Mouse (Mus musculus) limb, embryonic 15.5 days (tissue): ENCODE results near the gene Alk. TPM values are rescaled to one million over a fixed set of nuclear protein-coding genes. Genes with fewer than 3 reads are reported as not detected.
A peak's percentile ranks its signal among the peaks of the same experiment; 100 is the strongest.

Experiments
- ATAC-seq: fragments of 200-750 bp; cut with Nextera tagmentation; 2 replicates; pipeline ENCODE4 v1.8.0; 2017; ENCODE audit warnings: low read depth, moderate TSS enrichment; ENCODE audit not compliant: insufficient number of reproducible peaks, low FRiP score, low TSS enrichment
- H3K27ac ChIP-seq: fragments of 300-500 bp; sonication (generic); 2 replicates; pipeline ENCODE4 v1.5.1; 2015; ENCODE audit warnings: moderate library complexity, mild to moderate bottlenecking, inconsistent platforms
- H3K27me3 ChIP-seq: fragments of 300-500 bp; sonication (generic); 2 replicates; pipeline ENCODE4 v1.6.1; 2015; ENCODE audit warnings: inconsistent platforms
- H3K36me3 ChIP-seq: fragments of 300-500 bp; sonication (generic); 2 replicates; pipeline ENCODE4 v1.6.1; 2015; ENCODE audit warnings: inconsistent platforms
- H3K4me1 ChIP-seq: fragments of 300-500 bp; sonication (generic); 2 replicates; pipeline ENCODE4 v1.6.1; 2015; ENCODE audit warnings: inconsistent platforms
- H3K4me2 ChIP-seq: fragments of 300-500 bp; sonication (generic); 2 replicates; pipeline ENCODE4 v1.6.1; 2015; ENCODE audit warnings: mild to moderate bottlenecking, inconsistent platforms
- H3K4me3 ChIP-seq: fragments of 300-500 bp; sonication (generic); 2 replicates; pipeline ENCODE4 v1.5.1; 2015; ENCODE audit warnings: mild to moderate bottlenecking, inconsistent platforms
- H3K9ac ChIP-seq: fragments of 300-500 bp; sonication (generic); 2 replicates; pipeline ENCODE4 v1.6.1; 2015; ENCODE audit warnings: inconsistent platforms
- H3K9me3 ChIP-seq: fragments of 300-500 bp; sonication (generic); 2 replicates; pipeline ENCODE4 v1.6.1; 2016; ENCODE audit warnings: inconsistent platforms
- WGBS: fragments of 180-500 bp; shearing (Covaris S2); methylation state at CpG from one replicate; pipeline ENCODE4 v1.1.7; 2015; 5-methylcytosine and 5-hydroxymethylcytosine counted together
- polyA plus RNA-seq: library from polyadenylated mRNA; unstranded; fragments of >200 nt; fragmentation: Nextera tagmentation; extraction: Ambion mirVana; gene quantifications from 2 replicates; pipeline ENCODE4 v1.2.1, GENCODE M21; 2015

Gene Alk
- polyA plus RNA-seq, 1 experiment from 2014 or later, result 0.50 TPM

DNA sequence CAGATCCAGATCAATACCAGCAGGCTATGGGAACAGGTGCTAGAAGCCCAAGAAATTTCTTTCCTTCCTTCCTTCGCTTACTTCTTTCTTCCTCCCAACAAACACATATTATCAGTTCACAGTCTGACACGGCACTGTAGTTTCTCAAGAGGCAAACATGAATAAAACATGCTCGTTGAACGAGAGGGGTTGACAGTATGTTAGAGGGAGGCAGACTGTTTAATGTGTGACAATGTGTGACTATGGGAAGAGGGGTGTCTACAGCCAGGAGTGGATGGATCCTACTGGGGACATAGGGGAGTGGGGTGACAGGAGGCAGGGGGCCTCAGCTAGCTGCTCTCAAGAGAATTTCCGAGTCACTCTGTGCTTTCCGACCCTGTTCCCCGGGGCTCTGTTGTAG lies 573.8 kb downstream of the Alk start:
- Histone ChIP-seq H3K4me1 (no peaks in the 10 kb centered on the region), H3K36me3 (no peaks in the 10 kb centered on the region), H3K27me3 (no peaks in the 10 kb centered on the region), H3K27ac (no peak overlapping the region), H3K9ac (no peak overlapping the region), H3K9me3 (no peaks in the 10 kb centered on the region), H3K4me2 (no peak overlapping the region), H3K4me3 (no peak overlapping the region)
- 82% methylated on average over 7 of the region's 7 CpGs for WGBS
- ATAC-seq, result no peak

DNA sequence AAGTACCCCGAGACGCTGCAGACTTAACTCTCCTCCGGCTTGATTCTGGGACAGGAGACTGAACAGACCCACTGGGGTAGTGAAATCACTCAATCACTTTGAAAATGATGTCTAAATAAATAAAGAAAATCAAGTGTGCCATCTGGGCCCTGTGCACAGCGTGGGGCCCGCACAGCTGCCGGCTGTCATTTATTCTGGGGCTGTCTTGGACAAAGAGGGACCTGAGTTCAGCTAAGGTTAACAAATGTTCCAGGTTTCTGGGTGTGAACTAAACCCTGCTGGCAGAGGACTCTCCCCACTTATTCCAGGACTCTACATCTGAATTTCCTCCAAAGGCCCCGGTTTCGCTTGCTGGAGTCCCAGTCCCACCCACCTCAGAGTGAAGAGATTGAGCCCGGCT lies 581.1 kb downstream of the Alk start:
- Histone ChIP-seq H3K4me1 (no peaks in the 10 kb centered on the region), H3K27ac (no peak overlapping the region), H3K9ac (no peak overlapping the region), H3K27me3 (no peaks in the 10 kb centered on the region), H3K4me2 (no peak overlapping the region), H3K9me3 (no peaks in the 10 kb centered on the region), H3K36me3 (no peaks in the 10 kb centered on the region), H3K4me3 (no peak overlapping the region)
- 75% methylated on average over 9 of the region's 9 CpGs for WGBS
- no peak for ATAC-seq

DNA sequence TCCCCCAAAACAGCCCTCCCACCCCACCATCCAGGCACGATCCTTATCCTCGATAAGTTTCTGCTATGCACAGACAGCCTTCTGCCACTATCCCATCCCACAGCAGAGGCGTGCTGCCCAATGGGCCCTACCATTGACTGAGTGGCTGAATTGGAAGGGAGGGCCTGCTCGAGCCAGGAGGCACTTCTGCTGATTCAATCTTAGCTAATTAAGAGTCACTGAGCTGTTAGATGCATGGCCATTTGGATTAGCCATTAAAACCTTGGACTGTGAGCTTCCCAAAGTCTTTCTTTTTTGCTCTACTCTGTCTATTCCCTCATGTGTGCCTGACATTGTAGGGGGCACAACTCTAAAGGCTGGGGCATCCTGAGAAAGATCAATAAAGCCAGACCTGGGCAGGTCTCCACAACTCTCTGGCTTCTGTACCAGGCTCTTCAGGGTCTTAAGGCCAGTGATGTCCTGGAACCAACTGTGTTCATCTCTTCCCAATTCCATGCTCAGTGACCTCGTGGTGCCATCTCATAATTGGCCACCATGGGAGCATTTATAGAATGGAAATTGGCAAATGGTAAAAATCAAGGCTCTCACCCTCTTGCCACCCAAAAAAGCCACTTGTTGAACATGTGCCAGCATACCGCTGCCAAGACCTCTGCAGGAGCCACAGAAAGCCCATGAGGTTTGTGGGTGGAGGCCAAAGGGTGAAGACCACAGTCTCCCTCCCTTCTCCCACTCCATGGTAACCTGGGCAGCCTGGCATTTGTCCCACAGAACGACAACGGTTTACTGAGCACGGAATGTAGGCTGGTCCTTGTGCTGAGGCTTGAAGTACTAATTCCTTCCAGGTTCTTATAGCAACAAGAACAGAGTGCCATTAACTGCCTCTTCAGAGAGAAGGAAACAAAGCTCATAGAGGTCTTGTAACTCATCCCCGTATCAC lies 582.4 kb downstream of the Alk start:
- ATAC-seq, result no peak
- WGBS, result 63% methylated on average over 10 of the region's 10 CpGs
- no peak overlapping the region for H3K4me3 ChIP-seq

DNA sequence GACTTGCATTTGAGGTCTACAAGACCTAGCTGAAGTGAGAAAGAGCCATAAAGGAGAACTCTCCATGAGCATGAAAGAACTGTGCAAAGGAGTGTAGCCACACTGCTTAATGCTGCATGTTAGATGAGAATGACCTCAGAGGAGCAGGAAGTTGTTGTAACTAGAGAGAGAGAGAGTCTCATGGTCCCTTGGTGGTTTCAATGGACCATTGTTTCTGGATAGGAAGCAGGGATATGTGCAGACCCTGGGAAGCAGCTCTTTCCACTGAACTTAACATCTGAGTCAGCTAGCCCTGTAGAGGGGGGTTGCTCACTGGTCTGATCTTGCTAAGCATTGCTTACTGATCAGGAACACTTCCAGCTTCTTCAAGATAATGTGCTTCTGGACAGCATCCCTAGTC lies 587.1 kb downstream of the Alk start:
- Histone ChIP-seq H3K27me3 (no peaks in the 10 kb centered on the region), H3K4me2 (no peak overlapping the region), H3K4me3 (no peak overlapping the region), H3K9ac (no peak overlapping the region), H3K36me3 (no peaks in the 10 kb centered on the region), H3K4me1 (no peaks in the 10 kb centered on the region), H3K27ac (no peak overlapping the region), H3K9me3 (no peaks in the 10 kb centered on the region)
- no peak for ATAC-seq

More for the DNA sequence above, 582.4 kb downstream of the Alk start:
- Histone ChIP-seq H3K9ac (no peak overlapping the region), H3K9me3 (no peaks in the 10 kb centered on the region), H3K4me2 (no peak overlapping the region), H3K4me1 (no peaks in the 10 kb centered on the region), H3K27me3 (no peaks in the 10 kb centered on the region), H3K27ac (no peak overlapping the region), H3K36me3 (no peaks in the 10 kb centered on the region)

DNA sequence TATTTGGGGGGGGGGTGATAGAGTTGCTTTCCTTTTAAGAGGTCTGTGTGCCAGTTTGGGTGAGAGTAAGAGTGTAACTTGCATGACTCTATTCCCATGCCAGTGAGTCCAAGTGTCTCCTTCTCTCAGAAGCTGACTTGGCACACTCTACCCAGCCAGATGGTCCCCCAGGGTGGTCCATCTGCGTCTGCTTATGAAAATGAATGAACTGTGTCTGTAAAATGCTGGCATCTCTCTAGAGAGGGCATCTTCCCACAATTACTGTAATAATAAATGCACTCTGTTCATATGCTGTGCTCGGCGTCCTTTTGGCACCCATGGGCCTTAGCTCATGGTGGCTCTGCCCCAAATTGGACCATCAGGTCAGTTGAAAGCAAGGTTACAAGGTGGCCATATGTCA lies 589.2 kb downstream of the Alk start:
- Histone ChIP-seq H3K27ac (no peak overlapping the region), H3K9me3 (no peaks in the 10 kb centered on the region), H3K27me3 (no peaks in the 10 kb centered on the region), H3K36me3 (no peaks in the 10 kb centered on the region), H3K4me3 (no peak overlapping the region), H3K4me1 (no peaks in the 10 kb centered on the region), H3K9ac (no peak overlapping the region), H3K4me2 (no peak overlapping the region)
- 56% methylated on average over 3 of the region's 3 CpGs for WGBS
- no peak for ATAC-seq

DNA sequence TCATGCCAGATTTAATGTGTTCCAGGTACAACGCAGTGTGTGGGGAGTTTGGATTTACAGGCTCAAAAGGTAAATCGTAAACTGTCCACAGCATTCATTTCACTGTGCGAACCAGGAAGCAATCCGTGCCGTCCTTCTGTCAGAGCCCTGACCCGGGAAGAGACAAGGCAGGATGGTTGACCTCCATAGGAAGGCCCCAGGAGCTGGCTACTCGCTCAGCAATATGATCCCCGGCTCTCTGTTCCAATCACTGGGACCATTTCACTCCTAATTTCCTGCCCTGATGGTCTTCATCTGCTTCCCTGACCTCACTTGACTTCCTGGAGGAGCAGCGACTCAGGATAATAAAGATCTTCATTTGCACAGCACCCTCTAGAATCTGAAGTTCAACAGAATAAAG lies 591.7 kb downstream of the Alk start:
- H3K36me3 ChIP-seq, result no peaks in the 10 kb centered on the region
- H3K4me1 ChIP-seq, result no peaks in the 10 kb centered on the region
- no peak overlapping the region for H3K4me3 ChIP-seq
- H3K4me2 ChIP-seq, result no peak overlapping the region
- H3K27me3 ChIP-seq, result no peaks in the 10 kb centered on the region
- no peaks in the 10 kb centered on the region for H3K9me3 ChIP-seq
- no peak for ATAC-seq
- WGBS, result 52% methylated on average over 9 of the region's 9 CpGs
- H3K9ac ChIP-seq, result no peak overlapping the region
- no peak overlapping the region for H3K27ac ChIP-seq

DNA sequence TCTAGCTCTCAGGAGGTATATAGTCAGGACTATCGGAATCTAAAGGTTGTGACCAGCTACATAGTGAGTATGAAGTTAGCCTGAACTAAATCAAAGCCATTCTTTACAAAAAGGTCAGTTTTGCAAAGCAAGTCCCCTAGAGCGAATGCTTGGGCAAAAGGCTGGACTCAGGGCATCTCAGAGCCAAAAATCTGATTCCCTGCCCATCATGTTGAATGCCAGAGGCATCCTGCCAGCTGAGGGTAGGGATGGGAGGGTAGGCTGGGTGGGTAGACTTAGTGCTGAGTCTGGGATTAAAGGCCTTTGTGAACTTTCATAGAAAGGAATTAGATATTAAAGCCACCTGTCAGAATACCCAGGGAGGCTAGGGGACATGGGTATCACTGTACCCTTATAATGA lies 594.6 kb downstream of the Alk start:
- 0 out of 2 replicates have a peak, but pooled peaks cover 2% of the 10 kb centered on the region for H3K4me1 ChIP-seq
- no peaks in the 10 kb centered on the region for H3K36me3 ChIP-seq
- H3K4me2 ChIP-seq, result no peak overlapping the region
- no peaks in the 10 kb centered on the region for H3K27me3 ChIP-seq
- H3K9me3 ChIP-seq, result no peaks in the 10 kb centered on the region
- no peak overlapping the region for H3K4me3 ChIP-seq
- no peak overlapping the region for H3K27ac ChIP-seq
- ATAC-seq, result no peak
- WGBS, result 89% methylated on average over 2 of the region's 2 CpGs
- no peak overlapping the region for H3K9ac ChIP-seq

DNA sequence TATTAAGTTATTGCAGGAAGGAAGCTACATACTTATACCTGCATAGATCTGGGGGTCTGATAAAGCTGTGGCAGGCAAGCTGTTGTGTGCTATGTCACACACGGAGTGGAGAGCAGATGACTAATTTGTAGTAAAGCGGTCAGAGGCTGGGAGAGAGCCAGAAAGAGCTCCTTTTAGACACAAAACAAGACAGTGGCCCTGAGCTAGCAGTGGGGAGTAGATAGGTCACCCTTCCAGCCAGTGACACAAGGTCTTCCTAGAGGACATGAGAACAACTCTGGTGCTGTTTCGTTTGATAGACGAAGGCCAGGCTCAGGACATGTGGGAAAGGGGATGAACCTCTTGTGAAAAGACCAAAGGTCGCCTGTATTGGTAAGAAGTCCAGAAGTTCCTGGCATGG lies 596.0 kb downstream of the Alk start:
- no peak overlapping the region for H3K4me2 ChIP-seq
- H3K9me3 ChIP-seq, result no peaks in the 10 kb centered on the region
- ATAC-seq, result no peak
- H3K4me1 ChIP-seq, result 0 out of 2 replicates have a peak, but pooled peaks cover 2% of the 10 kb centered on the region
- H3K36me3 ChIP-seq, result no peaks in the 10 kb centered on the region
- no peak overlapping the region for H3K4me3 ChIP-seq
- WGBS, result 74% methylated on average over 5 of the region's 5 CpGs
- H3K27ac ChIP-seq, result no peak overlapping the region
- H3K9ac ChIP-seq, result no peak overlapping the region
- no peaks in the 10 kb centered on the region for H3K27me3 ChIP-seq

DNA sequence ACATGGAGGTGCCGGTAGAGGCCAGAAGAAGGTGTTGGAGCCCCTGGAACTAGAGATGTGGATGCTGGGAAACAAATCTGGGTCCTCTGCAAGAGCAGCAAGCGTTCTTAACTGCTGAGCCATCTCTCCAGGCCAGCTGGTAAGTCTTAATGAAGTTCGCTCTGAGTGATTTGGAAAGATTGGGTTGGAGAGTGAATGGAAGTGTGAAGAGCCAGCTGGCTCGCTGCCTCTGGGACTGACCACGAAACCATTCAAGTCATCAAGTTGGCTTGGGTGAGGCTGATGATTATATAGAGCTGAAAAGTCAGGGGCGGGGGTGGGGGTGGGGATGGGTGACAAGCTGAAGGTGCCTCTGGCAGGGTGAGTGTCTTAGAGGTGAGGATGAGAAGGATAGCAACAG lies 599.1 kb downstream of the Alk start:
- Histone ChIP-seq H3K9ac (no peak overlapping the region), H3K4me3 (no peak overlapping the region), H3K4me1 (0 out of 2 replicates have a peak, but pooled peaks cover 4% of the 10 kb centered on the region), H3K9me3 (no peaks in the 10 kb centered on the region), H3K27ac (no peak overlapping the region), H3K27me3 (no peaks in the 10 kb centered on the region), H3K36me3 (no peaks in the 10 kb centered on the region), H3K4me2 (no peak overlapping the region)
- WGBS, result 66% methylated on average over 6 of the region's 6 CpGs
- no peak for ATAC-seq

DNA sequence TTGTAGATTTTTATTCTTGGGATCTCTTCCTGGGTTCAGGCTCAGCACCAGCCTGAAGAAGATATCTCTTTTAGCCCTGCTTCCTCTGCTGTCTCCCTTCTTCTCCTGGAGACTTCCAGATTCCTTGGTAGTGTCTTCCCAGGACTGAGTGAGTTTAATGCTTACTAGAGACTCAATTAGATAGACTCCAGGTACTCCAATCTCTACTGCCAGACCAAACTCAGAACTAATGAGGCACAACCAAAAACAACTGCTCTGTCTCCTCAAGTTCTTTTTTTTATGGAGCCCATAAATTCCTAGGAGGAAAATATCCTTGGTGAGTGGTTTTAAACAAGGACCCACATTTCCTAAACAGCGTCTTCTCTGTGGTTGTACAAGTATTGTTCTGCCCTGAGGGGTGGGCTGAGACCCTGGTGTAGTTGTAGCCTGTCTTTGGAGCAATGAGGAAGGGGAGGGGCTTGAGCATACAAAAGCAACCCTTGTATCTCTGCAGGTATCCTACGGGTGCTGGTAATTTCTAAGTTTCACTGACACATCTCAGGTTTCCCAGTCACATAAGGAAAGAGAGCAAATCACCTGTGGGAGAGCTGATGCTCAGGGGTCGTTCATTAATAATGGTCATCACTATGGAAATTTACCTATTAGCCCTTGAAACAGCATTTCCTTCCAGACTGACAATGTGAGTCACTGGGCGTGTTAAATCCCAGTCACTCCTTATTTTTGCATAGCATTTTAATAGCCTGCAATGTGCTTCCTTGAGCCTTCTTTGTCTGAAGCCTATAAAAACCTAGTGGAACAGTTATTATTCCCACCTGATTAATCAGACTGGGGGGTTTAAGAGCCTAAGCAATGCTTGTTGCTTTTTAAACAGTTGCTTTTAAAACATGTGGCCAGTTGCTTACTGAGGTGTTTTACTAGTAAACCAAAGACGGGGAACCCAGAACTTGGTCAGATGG lies 604.6 kb downstream of the Alk start:
- Histone ChIP-seq H3K9me3 (no peaks in the 10 kb centered on the region), H3K4me3 (no peak overlapping the region), H3K27me3 (no peaks in the 10 kb centered on the region), H3K4me1 (peaks cover 12% of the 10 kb centered on the region; the same call in 1 of the 2 replicates), H3K27ac (no peak overlapping the region), H3K36me3 (no peaks in the 10 kb centered on the region), H3K9ac (no peak overlapping the region), H3K4me2 (no peak overlapping the region)
- no peak for ATAC-seq
- WGBS, result 34% methylated on average over 5 of the region's 5 CpGs

DNA sequence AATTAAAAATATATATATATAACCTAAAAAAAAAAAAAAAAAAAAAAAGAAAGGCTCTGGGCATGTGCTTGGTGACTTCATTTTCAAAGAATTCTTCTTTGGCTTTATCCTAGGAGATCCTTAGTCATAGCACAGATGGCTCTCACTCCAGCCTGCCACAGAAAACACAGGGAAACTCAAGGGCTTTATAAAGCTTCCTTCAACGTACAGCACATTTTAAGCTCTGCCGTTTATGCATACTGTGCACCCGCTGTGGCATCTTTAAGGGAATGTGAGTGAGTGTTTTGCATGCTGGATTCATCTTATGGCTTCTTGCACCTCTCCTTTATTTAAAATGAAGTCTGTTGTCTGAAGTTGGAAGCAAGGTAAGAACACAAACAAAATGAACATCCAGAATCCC lies 606.7 kb downstream of the Alk start:
- no peak overlapping the region for H3K9ac ChIP-seq
- H3K27ac ChIP-seq, result peak overlapping the region; percentile 59; the same call in 1 of the 2 replicates
- H3K4me3 ChIP-seq, result no peak overlapping the region
- 27% methylated on average over 3 of the region's 3 CpGs for WGBS
- H3K9me3 ChIP-seq, result no peaks in the 10 kb centered on the region
- peaks cover 12% of the 10 kb centered on the region; the same call in 1 of the 2 replicates for H3K4me1 ChIP-seq
- H3K4me2 ChIP-seq, result no peak overlapping the region
- H3K36me3 ChIP-seq, result no peaks in the 10 kb centered on the region
- no peaks in the 10 kb centered on the region for H3K27me3 ChIP-seq
- ATAC-seq, result 0 out of 2 replicates have a peak, but pooled peaks have one; percentile 42

DNA sequence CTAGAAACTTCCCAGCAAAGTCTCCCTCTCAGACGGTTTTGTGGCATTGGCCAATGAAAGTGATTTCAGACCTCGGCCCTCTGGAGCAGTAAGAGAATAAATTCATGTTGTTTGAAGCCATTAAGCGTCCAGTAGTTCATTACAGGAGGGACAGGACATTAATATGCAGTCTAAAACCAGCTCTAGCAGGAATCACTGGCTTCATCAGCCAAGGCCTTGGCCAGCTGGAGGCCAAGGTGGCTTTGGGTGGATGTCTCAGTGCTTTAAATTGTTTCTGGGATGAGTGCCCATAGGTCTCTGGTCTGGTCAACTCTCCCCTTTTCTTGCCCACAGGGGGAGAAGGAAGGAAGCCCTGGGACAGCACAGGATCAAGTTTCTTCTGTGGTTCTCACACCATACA lies 608.9 kb downstream of the Alk start:
- H3K4me1 ChIP-seq, result peaks cover 12% of the 10 kb centered on the region; the same call in 1 of the 2 replicates
- H3K36me3 ChIP-seq, result no peaks in the 10 kb centered on the region
- ATAC-seq, result no peak
- H3K9me3 ChIP-seq, result no peaks in the 10 kb centered on the region
- no peak overlapping the region for H3K4me2 ChIP-seq
- 60% methylated on average over 3 of the region's 3 CpGs for WGBS
- H3K4me3 ChIP-seq, result no peak overlapping the region
- no peak overlapping the region for H3K27ac ChIP-seq
- H3K9ac ChIP-seq, result no peak overlapping the region
- no peaks in the 10 kb centered on the region for H3K27me3 ChIP-seq
